19 mouse cellular contexts compared by ENCODE assay signal in the genomic region with DNA sequence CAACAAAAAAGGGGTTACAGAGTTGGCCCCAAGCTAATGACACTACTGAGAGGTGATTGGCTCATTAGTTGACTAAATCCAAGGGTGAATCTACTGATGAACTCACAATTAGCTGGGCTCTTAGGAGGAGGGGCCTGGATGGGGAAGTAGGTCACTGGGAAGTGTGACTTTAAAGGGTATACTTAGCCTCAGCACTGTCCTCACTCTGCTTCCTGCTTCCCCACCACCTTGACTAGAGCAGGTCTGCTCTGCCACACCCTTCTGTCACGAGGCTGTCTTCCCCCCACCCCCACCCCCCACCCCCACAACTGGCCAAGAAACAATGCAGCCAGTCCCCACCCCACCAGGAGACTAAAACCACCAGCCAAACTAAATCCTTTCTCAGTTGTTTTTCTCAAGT. TPM values are rescaled to one million over a fixed set of nuclear protein-coding genes. Genes with fewer than 3 reads are reported as not detected.
"Had no signal": no experiment of that assay in that cellular context is flagged by ENCODE, and none has a peak within 500 bp of the region (broad histone marks: within the 10 kb centered on the region; RNA-seq: fewer than 3 reads in every experiment).

No protein-coding gene starts in this region.

- H3K27me3 ChIP-seq: lung, embryonic 15.5 days had no signal

- H3K4me3 ChIP-seq: limb, embryonic 12.5 days; liver, embryonic 13.5 days; lung, embryonic 15.5 days; myocyte; neural tube, embryonic 15.5 days had no signal

- H3K36me3 ChIP-seq: limb, embryonic 12.5 days; liver, embryonic 13.5 days; lung, embryonic 15.5 days; neural tube, embryonic 15.5 days had no signal

- H3K4me1 ChIP-seq: liver, embryonic 13.5 days; lung, embryonic 15.5 days; neural tube, embryonic 15.5 days had no signal

- H3K27ac ChIP-seq: kidney, postnatal 0 days; limb, embryonic 12.5 days; liver, embryonic 13.5 days; lung, embryonic 15.5 days; macrophage; neural tube, embryonic 15.5 days had no signal

- ATAC-seq: liver, postnatal 0 days had no signal

- H3K4me2 ChIP-seq: limb, embryonic 12.5 days; liver, embryonic 13.5 days; lung, embryonic 15.5 days; neural tube, embryonic 15.5 days had no signal

- H3K9me3 ChIP-seq: liver, embryonic 13.5 days; lung, embryonic 15.5 days; neural tube, embryonic 15.5 days had no signal

- DNase-seq: kidney, adult 9 months; kidney, postnatal 36 days; layer of hippocampus, adult 9-11 months; layer of hippocampus, postnatal 36 days; liver; liver, embryonic 13.5 days; liver, postnatal 0 days; lung, postnatal 14 days; midbrain, embryonic 14.5 days; right cerebral cortex, postnatal 14 days; thymus, postnatal 4 days had no signal

- H3K9ac ChIP-seq: limb, embryonic 12.5 days; liver, embryonic 13.5 days; liver, postnatal 0 days; lung, embryonic 15.5 days; neural tube, embryonic 15.5 days had no signal

RNA-seq across cellular contexts. Expression of a gene that starts 18.6 kb away (rescaled TPM):
- polyA plus RNA-seq: liver, embryonic 13.5 days; liver, postnatal 0 days; macrophage; myocyte; spleen, adult 2 months had no signal

RNA-seq across cellular contexts. Expression of a gene that starts 19.5 kb away (rescaled TPM):
- total RNA-seq: left cerebral cortex, postnatal 25 days had no signal
- polyA plus RNA-seq: myocyte had no signal
